Mouse (Mus musculus) ES-Bruce4 (cell line): ENCODE data around the gene Lasp1.

Experiments
- CTCF ChIP-seq: IDR thresholded peaks from one replicate; pipeline ENCODE4 v1.8.1; 2011; ENCODE audit warnings: low read depth, low read length
- POLR2A ChIP-seq: IDR thresholded peaks from one replicate; pipeline ENCODE4 v1.8.1; 2011; ENCODE audit warnings: low read length; ENCODE audit not compliant: insufficient read depth

DNA sequence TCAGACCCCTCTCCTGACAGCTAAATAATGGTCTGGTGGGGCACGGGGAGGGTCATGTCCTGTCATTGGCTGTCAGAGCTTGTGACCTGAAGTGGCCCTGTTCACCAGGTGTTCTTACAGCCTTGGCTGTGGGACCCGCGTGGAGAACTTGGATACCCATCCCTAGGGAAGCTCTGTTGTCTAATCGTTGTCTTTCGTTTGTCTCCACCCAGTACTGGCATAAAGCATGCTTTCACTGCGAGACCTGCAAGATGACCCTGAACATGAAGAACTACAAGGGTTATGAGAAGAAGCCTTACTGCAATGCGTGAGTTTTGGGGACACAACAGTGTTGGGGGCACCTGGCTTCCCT, 7.8 kb downstream of the Lasp1 start:
- TF ChIP-seq CTCF = no peak
- no peak for TF ChIP-seq POLR2A
